Mouse (Mus musculus) cerebellum, adult 18-20 months (tissue): ENCODE measurements at regions not wholly inside any gene's neighbourhood (a gene's known extent, or its start where the extent isn't known, plus 50 kb on each side); places are given as distances from the start of the nearest gene placed in this dataset.
A peak's percentile ranks its signal among the peaks of the same experiment; 100 is the strongest.

Experiments used
- DNase-seq, 2 experiments: peaks; one replicate each; pipeline ENCODE4 v3.0.0; 2021

DNA sequence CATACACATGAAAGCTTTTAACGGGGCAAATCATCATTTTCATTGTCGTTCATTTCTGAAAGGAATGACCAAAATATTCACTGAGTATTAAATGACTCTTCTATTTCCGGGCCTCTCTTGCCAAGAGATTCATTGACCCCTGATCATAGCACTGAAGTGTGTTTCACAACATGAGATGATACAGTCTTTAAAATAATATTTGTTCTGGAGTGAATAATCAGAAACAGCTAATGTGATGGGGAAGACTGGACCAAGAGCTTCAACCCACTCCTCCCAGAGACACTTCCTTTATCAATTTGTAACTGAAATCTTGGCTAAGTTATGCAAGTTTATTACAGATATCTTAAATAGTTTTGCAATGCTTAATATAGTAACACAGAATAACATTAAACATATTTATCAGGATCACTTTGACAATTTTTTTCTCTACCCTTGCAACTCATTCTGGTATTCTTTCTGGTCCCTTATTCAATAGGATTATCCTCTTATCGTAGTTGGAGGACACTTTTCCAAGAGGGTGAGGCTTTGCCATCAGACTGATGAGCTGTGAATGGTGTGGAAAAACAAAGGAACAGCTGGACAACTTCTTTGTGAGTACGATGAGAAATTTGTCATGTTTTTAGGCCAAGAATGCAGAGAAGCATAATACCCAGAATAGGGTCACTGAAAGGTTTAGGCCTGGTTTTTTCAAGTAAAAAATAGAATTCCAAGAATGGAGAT lies 149.6 kb upstream of the Sema3d start:
- DNase-seq = no peak

DNA sequence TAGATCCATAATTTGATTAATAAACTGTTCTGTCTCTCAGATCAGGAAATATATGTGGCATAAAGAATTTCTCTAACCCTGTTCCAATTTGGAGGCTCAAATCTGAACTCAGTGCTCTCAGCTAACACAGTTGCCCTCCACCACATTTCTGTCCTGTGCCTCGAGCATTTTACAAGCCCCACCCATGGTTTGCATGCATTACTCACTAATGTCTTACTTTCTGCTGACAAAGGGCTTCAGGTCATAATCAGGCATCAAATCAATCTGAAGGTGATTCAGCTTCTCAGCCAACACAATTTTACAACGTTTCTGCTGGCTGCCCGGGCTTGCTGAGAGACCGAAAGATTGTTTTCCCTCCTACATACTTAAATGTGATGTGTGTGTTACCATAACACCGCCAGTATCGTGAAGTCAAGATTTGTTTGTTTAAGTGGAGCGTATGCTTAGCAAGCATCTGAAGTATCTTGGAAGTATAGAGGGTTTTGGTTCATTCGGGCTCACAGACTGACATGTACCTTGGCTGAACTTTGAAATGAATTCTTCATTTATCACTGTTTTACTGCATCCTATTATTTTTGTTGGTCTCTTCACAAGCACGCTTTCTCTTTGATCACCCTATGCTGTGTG lies 139.9 kb upstream of the Sema3d start:
- no peak for DNase-seq

DNA sequence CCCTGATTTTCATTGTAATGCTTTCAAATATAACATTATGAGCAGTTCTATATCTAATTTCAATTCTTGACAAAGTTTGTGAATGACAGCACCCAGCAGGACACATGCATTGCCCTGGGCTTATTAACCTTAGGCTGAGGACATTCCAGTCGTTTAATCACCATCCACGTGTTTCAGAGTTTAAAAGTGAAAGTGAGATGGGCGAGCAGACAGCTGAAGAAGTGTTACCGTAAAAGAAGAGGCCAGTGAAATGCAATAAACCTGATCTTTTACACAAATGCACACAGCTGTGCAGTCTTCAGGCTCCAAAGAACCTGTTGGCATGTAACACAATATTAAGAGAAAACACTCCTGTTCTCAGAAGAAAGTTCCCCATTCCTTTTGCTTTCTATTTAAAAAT lies 89.5 kb upstream of the Sema3d start:
- DNase-seq = no peak

DNA sequence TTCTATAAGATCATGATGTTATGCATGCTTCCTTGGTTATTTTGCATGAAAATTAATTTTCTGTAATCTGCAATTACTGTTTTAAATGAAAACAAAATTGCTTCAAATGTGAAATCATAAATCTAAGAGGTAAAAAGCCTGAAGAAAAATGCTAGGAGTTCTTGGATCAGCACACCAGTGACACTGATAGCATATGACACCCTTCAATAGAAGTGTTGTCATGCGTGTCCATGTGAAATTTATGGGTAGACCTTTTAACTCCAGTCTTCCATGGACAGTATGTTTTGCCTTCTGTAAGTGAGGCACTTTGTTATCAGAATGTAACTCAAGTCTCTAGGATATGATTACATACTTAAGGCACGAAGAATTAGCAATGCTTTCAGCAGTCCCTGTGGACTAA lies 85.9 kb upstream of the Sema3d start:
- no peak for DNase-seq

DNA sequence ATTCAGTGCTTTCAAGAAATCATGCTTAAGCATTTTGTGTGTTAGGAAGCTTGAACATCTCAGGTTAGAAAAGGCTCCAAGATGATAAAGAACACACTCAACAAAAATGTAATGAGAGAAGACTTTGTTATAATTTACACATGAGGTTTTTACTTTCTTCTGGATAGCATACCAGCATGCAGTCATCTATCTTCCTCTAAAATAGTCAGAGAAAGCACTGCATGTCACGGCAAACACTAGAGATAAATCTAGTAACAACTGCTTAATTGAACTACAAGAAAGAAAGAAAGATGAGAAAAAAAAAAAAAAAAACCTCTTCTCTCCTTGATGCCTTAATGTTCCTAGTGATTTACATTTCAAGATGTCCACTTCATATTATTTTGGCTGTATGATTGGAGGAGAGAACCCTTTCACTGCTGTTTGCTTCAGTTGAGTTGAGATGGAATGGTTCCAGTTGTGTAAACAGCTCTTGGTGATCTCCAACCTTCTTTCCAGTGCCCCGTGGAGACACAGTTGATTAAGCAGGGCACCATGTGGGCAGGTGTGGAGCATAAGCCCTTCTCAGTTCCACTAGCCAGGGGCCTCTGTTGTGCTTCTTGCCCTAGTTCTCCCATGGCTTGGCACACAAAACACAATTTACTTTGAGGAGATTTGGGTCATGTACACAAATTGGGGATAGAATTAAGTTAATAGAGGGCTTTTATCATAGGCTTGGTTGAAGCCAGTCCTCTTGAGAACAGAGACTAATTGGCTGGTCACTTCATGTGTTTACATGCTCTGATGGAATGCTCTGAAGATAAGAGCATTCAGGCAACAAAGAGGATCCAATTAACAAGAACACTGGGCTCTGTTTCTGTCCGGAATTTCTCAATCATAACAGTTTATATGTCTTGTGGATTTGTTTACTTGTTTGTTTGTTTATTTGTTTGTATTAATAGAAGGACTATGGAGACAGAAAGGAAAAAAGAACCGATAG lies 81.1 kb upstream of the Sema3d start:
- peak in 1 of 2 experiments; percentile 7 for DNase-seq

DNA sequence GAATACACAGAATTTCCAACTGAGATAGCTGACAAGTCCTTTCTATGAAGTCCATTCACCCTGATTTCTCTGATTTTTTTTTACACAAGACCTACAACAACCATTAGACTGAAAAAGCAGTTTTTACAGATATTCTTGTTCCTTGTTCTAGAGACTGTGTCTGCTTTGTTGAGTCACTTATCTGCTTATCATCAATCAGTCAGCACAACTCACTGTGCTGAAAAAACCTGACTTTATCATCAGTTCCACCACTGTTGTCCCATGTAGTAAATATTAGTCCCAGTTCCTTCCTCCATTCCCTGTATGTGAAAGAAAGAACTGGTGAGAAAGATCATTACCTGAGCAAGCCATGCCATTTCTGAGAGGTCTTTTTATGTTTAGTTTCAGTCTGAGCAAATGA lies 73.8 kb upstream of the Sema3d start:
- DNase-seq = no peak

DNA sequence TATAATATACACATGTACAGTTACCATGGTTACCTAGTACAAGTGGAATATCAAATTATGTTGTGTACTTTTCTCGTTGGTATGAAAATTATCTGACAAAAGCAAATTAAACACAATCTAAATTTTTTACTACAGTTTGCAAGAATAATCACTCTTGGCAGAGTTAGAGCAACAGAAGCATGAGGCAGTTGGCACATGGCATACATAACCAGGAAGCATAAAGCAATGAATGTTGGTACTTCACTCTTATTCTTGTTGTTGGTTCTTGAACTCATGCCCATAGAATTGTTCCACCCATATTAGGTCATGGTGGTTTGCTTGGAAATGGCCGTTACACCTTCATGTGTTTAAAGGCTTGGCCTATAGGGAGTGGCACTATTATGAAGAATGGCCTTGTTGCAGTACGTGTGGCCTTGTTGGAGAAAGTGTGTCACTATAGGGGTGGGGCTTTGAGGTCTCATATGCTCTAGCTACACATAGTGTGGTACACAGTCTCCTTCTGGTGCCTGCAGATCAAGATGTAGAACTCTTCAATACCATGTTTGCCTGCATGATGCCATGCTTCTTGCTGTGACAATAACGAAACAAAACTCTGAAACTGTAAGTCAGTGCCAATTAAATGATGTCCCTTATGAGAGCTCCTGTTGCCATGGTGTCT lies 50.4 kb upstream of the Sema3d start:
- no peak for DNase-seq
